Mouse (Mus musculus): Measurements from ENCODE around the gene Cdv3. TPM values are rescaled to one million over a fixed set of nuclear protein-coding genes. Genes with fewer than 3 reads are reported as not detected.
A peak's percentile ranks its signal among the peaks of the same experiment; 100 is the strongest.

The Cdv3 gene
- total RNA-seq, 1 experiment from 2014 or later: 181 TPM

DNA sequence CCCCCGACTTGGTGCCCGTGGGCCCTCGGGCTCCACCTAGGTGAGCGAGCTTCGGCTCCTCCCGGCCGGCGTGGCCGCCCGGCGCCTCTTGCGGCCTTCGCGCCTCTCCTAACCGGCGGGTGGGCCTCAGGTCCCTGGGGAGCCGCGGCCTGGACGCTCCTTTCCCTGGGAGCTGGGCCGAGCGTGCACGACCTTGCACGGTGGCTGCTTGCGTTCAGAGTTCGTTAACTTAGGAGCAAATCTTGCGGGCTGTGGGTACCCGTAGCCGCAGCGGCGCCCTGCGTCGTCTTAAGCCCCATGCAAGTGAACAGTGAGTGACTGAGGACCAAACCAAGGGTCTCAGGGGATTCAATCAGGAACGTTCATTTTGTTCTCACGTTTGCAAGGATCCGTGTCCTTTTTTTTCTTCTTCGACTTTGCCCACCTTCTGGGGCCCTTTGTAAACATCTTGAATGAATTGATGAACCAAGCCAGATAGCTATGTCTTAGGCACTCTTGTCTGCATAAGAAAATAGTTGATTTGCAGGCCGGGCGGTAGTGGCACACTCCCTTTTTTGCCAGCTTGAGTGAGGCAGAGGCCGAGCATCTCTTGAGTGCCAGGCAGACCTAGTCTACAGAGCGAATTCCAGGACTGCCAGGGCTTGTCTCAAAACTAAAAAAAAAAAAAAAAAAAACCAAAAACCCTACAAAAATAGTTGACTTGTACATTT is 60.2 kb downstream of the Cdv3 start:
- peak; percentile 19; the same call in 1 of the 2 replicates for ATAC-seq (replicated peaks; ENCODE audit: low read depth, poor library complexity, severe bottlenecking)

DNA sequence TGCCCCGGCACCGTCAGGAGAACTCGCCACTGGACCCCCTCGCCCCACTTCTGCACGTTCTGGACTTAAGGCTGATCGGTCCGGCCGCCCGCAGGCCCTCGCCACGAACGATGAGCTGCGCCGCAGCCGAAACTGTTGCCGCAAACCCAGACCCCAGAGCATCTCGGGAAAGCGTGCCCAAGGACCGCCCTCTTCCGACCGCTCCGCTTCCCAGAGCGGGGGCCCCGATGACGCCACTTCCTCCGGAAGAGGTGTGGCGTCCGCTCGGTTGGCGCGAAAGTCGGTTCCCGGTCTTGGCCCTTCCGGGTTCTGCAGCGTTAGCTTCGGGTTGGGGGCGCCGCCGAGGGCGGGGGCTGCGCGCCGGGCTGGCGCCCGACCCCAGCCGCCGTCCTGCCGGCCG is 60.7 kb downstream of the Cdv3 start, which contains the start of the genes 1300017J02Rik and Topbp1:
Gene 1300017J02Rik, minus strand, starts transcription at position 156 of the 400 bp plus-strand sequence.
Gene Topbp1, plus strand, starts transcription at position 289 of the 400 bp plus-strand sequence.
- peak; percentile 93 for ATAC-seq (replicated peaks; ENCODE audit: low read depth, poor library complexity, severe bottlenecking)

Other genes with a start within 250 kb of the Cdv3 start
- 16.2 and 23.6 TPM in 2 replicates for gene Srprb, start 163.7 kb downstream of the Cdv3 start, total RNA-seq (2017)
- 4.8 TPM in 1 of 2 replicates, not detected in the other for gene Gm20425, start 135.5 kb downstream of the Cdv3 start, total RNA-seq (2017)
- gene Trf, start 135.4 kb downstream of the Cdv3 start, total RNA-seq (2017): 51.4 and 79.9 TPM in 2 replicates
- gene 1300017J02Rik, start 60.8 kb downstream of the Cdv3 start, total RNA-seq (2017): 3.7 and 4.2 TPM in 2 replicates
- 193 and 242 TPM in 2 replicates for gene Topbp1, start 60.6 kb downstream of the Cdv3 start, total RNA-seq (2017)
- 2.4 and 3.8 TPM in 2 replicates for gene Bfsp2, start 114.6 kb upstream of the Cdv3 start, total RNA-seq (2017)